Mouse (Mus musculus): ENCODE results near the gene Cenpo. TPM values are rescaled to one million over a fixed set of nuclear protein-coding genes. Genes with fewer than 3 reads are reported as not detected.

The Cenpo gene
- polyA plus RNA-seq, 1 experiment, result 7.0 TPM

DNA sequence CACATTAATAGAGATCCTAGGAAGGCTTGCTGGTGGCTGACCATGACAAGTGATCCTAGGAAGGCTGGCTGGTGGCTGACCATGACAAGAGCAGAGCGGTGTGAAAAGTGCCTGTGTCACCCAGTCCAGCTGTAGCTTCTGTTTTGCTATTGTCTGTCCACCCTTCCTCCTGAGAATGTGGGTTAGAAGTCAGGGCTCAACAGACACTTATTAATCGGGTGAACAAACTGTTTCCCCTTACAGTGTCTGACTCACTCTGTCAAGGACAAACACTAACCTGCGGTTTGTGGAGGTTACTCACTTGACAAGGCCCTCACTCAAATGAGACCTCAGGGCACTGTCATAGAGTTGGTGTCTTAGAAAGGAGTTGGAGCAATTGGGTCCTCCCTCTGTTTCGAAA is 35.4 kb downstream of the Cenpo start:
- Histone ChIP-seq H3K4me1 (ENCODE audit: control insufficient read depth, insufficient read depth, insufficient read length, low read length) (no peaks in the 10 kb centered on the region), H3K27ac (ENCODE audit: insufficient read depth, low read depth, low read length) (no peak overlapping the region), H3K27me3 (ENCODE audit: control insufficient read depth, insufficient read depth, low read length) (no peaks in the 10 kb centered on the region), H3K4me3 (ENCODE audit: low read depth, low read length) (no peak overlapping the region), H3K36me3 (ENCODE audit: control insufficient read depth, insufficient read depth, low read length) (0 out of 2 replicates have a peak, but pooled peaks cover 1% of the 10 kb centered on the region)
- 81% methylated on average over 4 of the region's 4 CpGs for WGBS
- no peak for TF ChIP-seq POLR2A (IDR thresholded peaks at IDR 0.05; ENCODE audit: low read depth, low read length)
- TF ChIP-seq CTCF (IDR thresholded peaks at IDR 0.05; ENCODE audit: extremely low read depth, insufficient read length, insufficient replicate concordance, low read depth, low read length), result no peak

DNA sequence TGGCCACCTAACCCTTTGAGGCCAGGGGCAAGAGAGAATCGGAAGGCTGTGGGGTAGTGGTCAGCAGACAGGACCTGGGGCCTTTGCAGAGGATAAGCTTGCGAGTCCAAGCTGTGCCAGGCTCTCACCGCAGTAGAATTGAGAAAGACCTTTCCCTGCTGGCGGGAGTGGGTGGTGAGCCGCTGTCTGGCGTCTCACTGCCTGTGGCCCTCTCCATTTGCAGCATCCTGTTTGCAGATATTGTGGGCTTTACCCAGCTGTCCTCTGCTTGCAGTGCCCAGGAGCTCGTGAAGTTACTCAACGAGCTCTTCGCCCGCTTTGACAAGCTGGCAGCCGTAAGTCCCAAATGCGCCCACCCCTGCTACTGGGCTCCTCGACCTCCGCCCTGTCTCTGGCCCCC is 39.5 kb downstream of the Cenpo start:
- H3K4me1 ChIP-seq (ENCODE audit: control insufficient read depth, insufficient read depth, insufficient read length, low read length), result no peaks in the 10 kb centered on the region
- 0 out of 2 replicates have a peak, but pooled peaks cover 1% of the 10 kb centered on the region for H3K36me3 ChIP-seq (ENCODE audit: control insufficient read depth, insufficient read depth, low read length)
- TF ChIP-seq POLR2A (IDR thresholded peaks at IDR 0.05; ENCODE audit: low read depth, low read length) (no peak), CTCF (IDR thresholded peaks at IDR 0.05; ENCODE audit: extremely low read depth, insufficient read length, insufficient replicate concordance, low read depth, low read length) (no peak)
- H3K27ac ChIP-seq (ENCODE audit: insufficient read depth, low read depth, low read length), result no peak overlapping the region
- WGBS, result 92% methylated on average over 14 of the region's 14 CpGs
- no peaks in the 10 kb centered on the region for H3K27me3 ChIP-seq (ENCODE audit: control insufficient read depth, insufficient read depth, low read length)
- H3K4me3 ChIP-seq (ENCODE audit: low read depth, low read length), result no peak overlapping the region

DNA sequence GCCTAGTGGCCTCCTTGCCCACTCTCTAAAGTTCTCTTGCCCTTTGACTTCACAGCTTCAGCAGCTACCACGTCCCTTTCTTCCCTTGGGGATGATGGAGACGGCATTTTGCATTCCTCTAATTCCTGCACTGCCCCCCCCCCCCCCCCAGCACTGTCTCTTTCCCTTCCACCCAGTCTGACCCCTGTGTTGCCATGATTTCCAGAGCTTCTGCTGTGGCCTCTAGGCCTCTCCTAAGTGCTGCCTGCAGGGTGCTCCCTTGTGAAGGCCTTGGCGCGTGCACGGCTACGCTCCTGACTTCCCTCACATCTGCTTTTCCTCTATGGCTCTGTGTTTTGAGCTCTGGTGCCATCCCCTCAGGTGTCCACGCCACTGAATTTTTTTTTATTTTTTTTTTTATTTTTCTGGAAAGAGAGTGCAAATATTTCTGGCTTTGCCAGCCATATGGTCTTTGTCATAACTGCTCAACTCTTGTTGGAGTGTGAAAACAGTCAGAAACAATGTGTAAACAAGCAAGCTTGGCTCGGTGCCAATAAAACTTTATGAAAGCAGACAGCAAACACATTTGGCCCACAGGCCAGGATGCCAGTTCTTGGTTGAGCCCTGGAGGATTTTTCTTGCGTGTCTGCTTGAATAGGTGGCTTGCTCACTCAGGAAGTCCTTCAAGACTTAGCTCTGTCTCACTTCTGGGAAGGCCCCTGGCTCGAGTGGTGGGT is 40.9 kb downstream of the Cenpo start:
- H3K27me3 ChIP-seq (ENCODE audit: control insufficient read depth, insufficient read depth, low read length), result no peaks in the 10 kb centered on the region
- H3K36me3 ChIP-seq (ENCODE audit: control insufficient read depth, insufficient read depth, low read length), result 0 out of 2 replicates have a peak, but pooled peaks cover 1% of the 10 kb centered on the region
- H3K27ac ChIP-seq (ENCODE audit: insufficient read depth, low read depth, low read length), result no peak overlapping the region
- H3K4me3 ChIP-seq (ENCODE audit: low read depth, low read length), result no peak overlapping the region
- WGBS, result 66% methylated on average over 10 of the region's 10 CpGs
- H3K4me1 ChIP-seq (ENCODE audit: control insufficient read depth, insufficient read depth, insufficient read length, low read length), result no peaks in the 10 kb centered on the region; the same call in 1 of the 2 replicates
- TF ChIP-seq POLR2A (IDR thresholded peaks at IDR 0.05; ENCODE audit: low read depth, low read length) (no peak), CTCF (IDR thresholded peaks at IDR 0.05; ENCODE audit: extremely low read depth, insufficient read length, insufficient replicate concordance, low read depth, low read length) (no peak)

DNA sequence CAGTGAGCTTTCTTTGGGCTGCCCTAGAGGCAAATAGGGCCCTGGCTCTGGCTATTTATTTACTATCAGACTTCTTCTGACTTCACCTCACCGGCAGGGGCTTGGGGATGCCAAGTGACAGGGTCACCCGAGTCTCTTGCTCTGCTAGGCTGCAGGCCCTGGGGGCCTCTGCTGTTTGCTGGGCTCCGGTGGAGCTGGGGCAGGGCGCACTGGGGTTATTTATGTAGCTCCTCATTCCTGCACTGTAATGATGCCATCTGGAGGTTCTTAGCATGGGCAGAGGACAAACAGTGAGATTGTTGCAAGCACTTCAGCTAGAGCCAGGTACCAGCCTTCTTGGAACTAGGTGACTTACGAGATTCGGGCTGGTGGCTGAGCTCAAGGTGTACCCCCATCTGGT is 41.6 kb downstream of the Cenpo start:
- H3K4me3 ChIP-seq (ENCODE audit: low read depth, low read length), result no peak overlapping the region
- H3K36me3 ChIP-seq (ENCODE audit: control insufficient read depth, insufficient read depth, low read length), result 0 out of 2 replicates have a peak, but pooled peaks cover 1% of the 10 kb centered on the region
- H3K4me1 ChIP-seq (ENCODE audit: control insufficient read depth, insufficient read depth, insufficient read length, low read length), result no peaks in the 10 kb centered on the region; the same call in 1 of the 2 replicates
- TF ChIP-seq CTCF (IDR thresholded peaks at IDR 0.05; ENCODE audit: extremely low read depth, insufficient read length, insufficient replicate concordance, low read depth, low read length) (no peak), POLR2A (IDR thresholded peaks at IDR 0.05; ENCODE audit: low read depth, low read length) (no peak)
- H3K27ac ChIP-seq (ENCODE audit: insufficient read depth, low read depth, low read length), result no peak overlapping the region
- WGBS, result 81% methylated on average over 6 of the region's 6 CpGs
- H3K27me3 ChIP-seq (ENCODE audit: control insufficient read depth, insufficient read depth, low read length), result no peaks in the 10 kb centered on the region

DNA sequence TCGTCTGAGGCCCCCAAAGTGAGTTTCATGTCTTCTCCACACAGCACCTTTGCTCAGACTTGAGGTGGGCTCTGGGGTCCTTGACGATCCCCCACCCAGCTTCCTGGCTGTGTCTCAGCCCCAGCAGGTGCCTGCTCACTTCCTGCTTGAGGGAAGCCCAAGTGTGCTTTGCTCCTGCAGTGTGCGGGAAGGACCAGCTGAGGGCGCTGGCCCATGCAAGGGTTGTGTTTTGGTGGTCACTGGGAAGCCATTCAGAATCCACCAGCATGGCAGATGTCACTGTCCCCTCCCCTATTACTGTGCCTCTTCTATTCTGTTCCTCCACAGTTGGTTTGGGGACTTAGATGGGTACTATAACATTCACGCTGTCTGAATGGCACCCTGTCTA is 45.0 kb downstream of the Cenpo start:
- Histone ChIP-seq H3K27me3 (ENCODE audit: control insufficient read depth, insufficient read depth, low read length) (no peaks in the 10 kb centered on the region), H3K4me3 (ENCODE audit: low read depth, low read length) (no peak overlapping the region), H3K4me1 (ENCODE audit: control insufficient read depth, insufficient read depth, insufficient read length, low read length) (no peaks in the 10 kb centered on the region; the same call in 1 of the 2 replicates), H3K36me3 (ENCODE audit: control insufficient read depth, insufficient read depth, low read length) (no peaks in the 10 kb centered on the region), H3K27ac (ENCODE audit: insufficient read depth, low read depth, low read length) (no peak overlapping the region)
- TF ChIP-seq POLR2A (IDR thresholded peaks at IDR 0.05; ENCODE audit: low read depth, low read length) (no peak), CTCF (IDR thresholded peaks at IDR 0.05; ENCODE audit: extremely low read depth, insufficient read length, insufficient replicate concordance, low read depth, low read length) (peak; percentile 10; the same call in 1 of the 2 replicates)
- WGBS, result 38% methylated on average over 5 of the region's 5 CpGs

DNA sequence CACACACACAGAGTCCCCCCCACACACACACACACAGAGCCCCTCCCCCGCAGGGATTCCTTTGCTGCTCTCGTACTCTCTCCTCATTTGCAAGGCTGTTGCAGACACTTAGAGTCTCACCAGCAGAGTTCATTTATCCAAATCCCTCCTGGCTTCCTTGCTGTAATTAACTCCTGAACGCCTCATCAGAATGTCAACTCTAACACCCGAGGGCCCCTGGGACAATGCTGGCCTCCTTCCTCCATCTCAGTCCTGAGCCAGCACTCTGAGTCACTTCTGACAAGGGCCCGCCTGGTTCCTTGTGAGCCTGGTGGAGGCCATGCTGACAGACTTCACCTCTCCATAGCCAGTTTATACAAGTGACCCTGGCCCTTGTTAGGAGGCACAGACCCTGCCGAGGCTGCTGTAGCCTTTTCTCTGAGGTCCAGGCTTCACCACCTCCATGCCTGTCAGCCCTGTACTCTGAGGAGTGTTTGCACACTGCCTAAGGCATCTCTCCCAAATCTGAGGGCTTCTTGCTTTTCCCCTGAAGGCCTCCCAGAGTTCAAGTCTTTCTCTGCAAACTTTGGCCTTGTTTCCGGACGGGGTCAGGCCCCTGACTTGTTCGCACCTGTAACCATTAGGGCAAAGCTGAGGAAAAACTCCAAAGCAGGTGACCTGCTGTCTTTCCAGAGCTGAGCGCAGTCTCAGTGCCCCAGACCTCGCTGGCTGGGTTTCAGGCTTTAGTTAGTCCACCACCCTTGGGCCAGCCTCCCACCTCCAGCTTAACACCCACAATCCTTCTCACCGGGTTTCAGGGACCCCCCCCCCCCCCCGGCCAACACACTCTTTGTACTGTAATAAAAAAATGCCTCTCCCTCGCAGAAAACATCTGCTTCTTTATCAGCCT is 45.7 kb downstream of the Cenpo start:
- 31% methylated on average over 14 of the region's 14 CpGs for WGBS
- H3K4me3 ChIP-seq (ENCODE audit: low read depth, low read length), result no peak overlapping the region
- TF ChIP-seq CTCF (IDR thresholded peaks at IDR 0.05; ENCODE audit: extremely low read depth, insufficient read length, insufficient replicate concordance, low read depth, low read length) (no peak), POLR2A (IDR thresholded peaks at IDR 0.05; ENCODE audit: low read depth, low read length) (no peak)
- no peaks in the 10 kb centered on the region for H3K36me3 ChIP-seq (ENCODE audit: control insufficient read depth, insufficient read depth, low read length)
- H3K27me3 ChIP-seq (ENCODE audit: control insufficient read depth, insufficient read depth, low read length), result no peaks in the 10 kb centered on the region
- H3K27ac ChIP-seq (ENCODE audit: insufficient read depth, low read depth, low read length), result no peak overlapping the region
- H3K4me1 ChIP-seq (ENCODE audit: control insufficient read depth, insufficient read depth, insufficient read length, low read length), result no peaks in the 10 kb centered on the region; the same call in 1 of the 2 replicates

DNA sequence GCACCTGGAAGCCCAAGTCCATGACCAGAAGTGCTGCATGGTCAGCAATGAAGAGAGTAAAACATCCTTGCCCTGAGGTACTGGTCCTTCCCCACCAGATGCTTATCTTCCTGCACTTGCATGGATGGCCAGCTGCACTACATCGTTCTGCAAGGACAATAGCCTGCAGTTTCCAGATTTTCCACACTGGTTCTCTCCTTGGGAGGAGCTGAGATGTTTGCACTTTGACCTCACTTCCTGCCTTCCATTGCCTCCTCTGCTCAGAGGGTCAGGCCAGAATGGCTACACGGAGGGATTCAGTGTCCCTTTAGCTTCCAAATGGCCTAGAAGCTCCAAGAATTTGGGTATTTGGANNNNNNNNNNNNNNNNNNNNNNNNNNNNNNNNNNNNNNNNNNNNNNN is 49.4 kb downstream of the Cenpo start:
- no peak for TF ChIP-seq CTCF (IDR thresholded peaks at IDR 0.05; ENCODE audit: extremely low read depth, insufficient read length, insufficient replicate concordance, low read depth, low read length)
- no peak for TF ChIP-seq POLR2A (IDR thresholded peaks at IDR 0.05; ENCODE audit: low read depth, low read length)
- Histone ChIP-seq H3K27ac (ENCODE audit: insufficient read depth, low read depth, low read length) (no peak overlapping the region), H3K4me3 (ENCODE audit: low read depth, low read length) (no peak overlapping the region), H3K36me3 (ENCODE audit: control insufficient read depth, insufficient read depth, low read length) (no peaks in the 10 kb centered on the region), H3K4me1 (ENCODE audit: control insufficient read depth, insufficient read depth, insufficient read length, low read length) (peaks cover 3% of the 10 kb centered on the region; the same call in 1 of the 2 replicates), H3K27me3 (ENCODE audit: control insufficient read depth, insufficient read depth, low read length) (no peaks in the 10 kb centered on the region)
- 51% methylated on average over 2 of the region's 2 CpGs for WGBS

All from small intestine, adult 2 months (tissue).